Mouse (Mus musculus) neural tube, embryonic 13.5 days (tissue): ENCODE measurements around the gene Spef1. TPM values are rescaled to one million over a fixed set of nuclear protein-coding genes. Genes with fewer than 3 reads are reported as not detected.

ENCODE experiments used
- ATAC-seq: fragments of 200-750 bp; cut with Nextera tagmentation; 2 replicates; pipeline ENCODE4 v1.8.0; 2017; ENCODE audit warnings: low read depth, mild to moderate bottlenecking, moderate TSS enrichment, moderate library complexity
- H3K27ac ChIP-seq: fragments of 300-500 bp; sonication (generic); replicated peaks from 2 replicates; pipeline ENCODE4 v1.5.1; 2015; ENCODE audit warnings: moderate library complexity, mild to moderate bottlenecking, inconsistent platforms
- H3K27me3 ChIP-seq: fragments of 300-500 bp; sonication (generic); 2 replicates; pipeline ENCODE4 v1.6.1; 2015; ENCODE audit warnings: mild to moderate bottlenecking, inconsistent platforms
- H3K36me3 ChIP-seq: fragments of 300-500 bp; sonication (generic); 2 replicates; pipeline ENCODE4 v1.6.1; 2015; ENCODE audit warnings: mild to moderate bottlenecking, inconsistent platforms
- H3K4me1 ChIP-seq: fragments of 300-500 bp; sonication (generic); replicated peaks from 2 replicates; pipeline ENCODE4 v1.6.1; 2015; ENCODE audit warnings: inconsistent platforms
- H3K4me2 ChIP-seq: fragments of 300-500 bp; sonication (generic); 2 replicates; pipeline ENCODE4 v1.6.1; 2015; ENCODE audit warnings: inconsistent platforms, mild to moderate bottlenecking, moderate library complexity
- H3K4me3 ChIP-seq: fragments of 300-500 bp; sonication (generic); 2 replicates; pipeline ENCODE4 v1.5.1; 2015; ENCODE audit warnings: mild to moderate bottlenecking, inconsistent platforms
- H3K9ac ChIP-seq: fragments of 300-500 bp; sonication (generic); 2 replicates; pipeline ENCODE4 v1.6.1; 2015; ENCODE audit warnings: moderate library complexity, mild to moderate bottlenecking, inconsistent platforms
- H3K9me3 ChIP-seq: fragments of 300-500 bp; sonication (generic); 2 replicates; pipeline ENCODE4 v1.6.1; 2016; ENCODE audit warnings: inconsistent platforms
- WGBS: fragments of 180-500 bp; shearing (Covaris S2); methylation state at CpG from one replicate; pipeline ENCODE4 v1.1.7; 2015; 5-methylcytosine and 5-hydroxymethylcytosine counted together
- polyA plus RNA-seq: library from polyadenylated mRNA; unstranded; fragments of >200 nt; fragmentation: Nextera tagmentation; extraction: Ambion mirVana; gene quantifications from 2 replicates; pipeline ENCODE4 v1.2.1, GENCODE M21; 2015

Gene Spef1
- polyA plus RNA-seq, 1 experiment from 2014 or later = 7.9 TPM

DNA sequence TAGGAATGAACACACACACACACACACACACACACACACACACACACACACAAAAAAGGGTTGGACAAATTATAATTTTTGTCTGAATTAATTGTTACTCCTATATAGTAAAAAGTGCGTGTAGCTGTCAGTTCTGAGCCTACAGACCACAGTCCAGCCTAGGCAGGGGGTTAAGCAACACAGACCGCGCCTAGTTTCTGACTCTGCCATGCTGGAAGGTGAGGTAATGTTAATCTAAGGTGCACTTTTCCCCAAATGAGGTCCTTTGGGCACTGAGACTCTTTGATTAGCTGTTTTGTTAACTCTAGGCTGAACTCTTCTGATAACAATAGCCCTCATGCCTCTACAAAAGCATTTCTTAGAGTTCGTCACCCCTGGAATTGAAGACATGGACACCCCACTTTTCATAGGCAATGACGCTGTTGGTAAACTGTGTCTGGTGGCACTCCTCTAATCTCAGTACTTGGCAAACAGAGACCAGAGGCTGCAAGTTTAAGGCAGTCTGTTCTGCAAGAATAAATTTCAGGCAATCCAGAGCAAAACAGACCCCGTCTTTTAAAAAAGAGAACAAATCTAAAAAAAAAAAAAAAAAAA lies 16.8 kb upstream of the Spef1 start:
- no peak overlapping the region for H3K27ac ChIP-seq
- WGBS = 91% methylated on average over 6 of the region's 6 CpGs
- ATAC-seq = no peak
- H3K9me3 ChIP-seq = no peaks in the 10 kb centered on the region
- H3K27me3 ChIP-seq = no peaks in the 10 kb centered on the region
- peaks cover 4% of the 10 kb centered on the region; the same call in 1 of the 2 replicates for H3K36me3 ChIP-seq
- no peak overlapping the region for H3K4me3 ChIP-seq
- H3K9ac ChIP-seq = no peak overlapping the region
- H3K4me2 ChIP-seq = no peak overlapping the region
- H3K4me1 ChIP-seq = 0 out of 2 replicates have a peak, but pooled peaks cover 7% of the 10 kb centered on the region

DNA sequence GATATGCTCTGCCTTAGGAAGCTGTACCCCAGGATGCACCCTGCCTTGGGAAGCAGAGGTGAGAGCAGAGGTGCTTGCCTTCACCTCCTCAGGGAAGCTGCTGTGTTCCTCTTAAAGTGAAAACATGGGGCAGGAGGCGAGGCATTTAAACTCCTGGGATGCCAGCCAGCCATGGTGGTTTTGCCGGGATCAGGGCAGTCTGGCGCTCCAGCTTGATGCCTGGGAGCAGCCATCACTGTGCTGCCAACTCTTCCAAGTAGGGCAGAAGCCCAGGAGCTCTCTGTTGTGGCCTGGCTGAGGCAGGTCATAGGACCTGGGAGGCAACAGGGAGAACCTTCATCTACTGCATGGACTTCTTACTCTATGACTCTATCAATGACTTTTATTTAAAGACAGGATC lies 14.2 kb upstream of the Spef1 start:
- Histone ChIP-seq H3K4me2 (no peak overlapping the region), H3K4me1 (0 out of 2 replicates have a peak, but pooled peaks cover 7% of the 10 kb centered on the region), H3K4me3 (no peak overlapping the region), H3K36me3 (peaks cover 21% of the 10 kb centered on the region; the same call in 1 of the 2 replicates), H3K27ac (no peak overlapping the region), H3K9me3 (no peaks in the 10 kb centered on the region), H3K9ac (no peak overlapping the region), H3K27me3 (no peaks in the 10 kb centered on the region)
- WGBS = 89% methylated on average over 3 of the region's 3 CpGs
- no peak for ATAC-seq

DNA sequence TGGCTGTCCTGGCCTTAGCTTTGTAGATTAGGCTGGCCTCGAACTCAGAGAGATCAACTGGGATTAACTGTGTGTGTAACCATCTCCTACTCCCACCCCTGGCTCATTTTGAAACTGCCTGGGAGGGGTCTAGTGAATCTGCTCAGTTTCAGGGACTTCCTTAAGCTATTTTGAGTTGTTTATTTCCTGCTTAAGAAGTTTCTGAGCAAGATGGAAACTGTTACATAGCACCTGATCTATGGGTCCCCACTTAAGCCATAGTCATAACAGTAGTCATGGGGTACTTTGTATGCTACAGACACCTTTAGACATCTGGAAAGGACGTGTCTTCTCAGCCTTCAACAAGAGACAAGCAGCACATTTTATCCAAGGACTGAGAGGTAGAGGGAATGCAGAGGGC lies 13.6 kb upstream of the Spef1 start:
- Histone ChIP-seq H3K4me3 (no peak overlapping the region), H3K4me1 (0 out of 2 replicates have a peak, but pooled peaks cover 7% of the 10 kb centered on the region), H3K27ac (no peak overlapping the region), H3K4me2 (no peak overlapping the region), H3K9ac (no peak overlapping the region), H3K36me3 (peaks cover 21% of the 10 kb centered on the region; the same call in 1 of the 2 replicates), H3K27me3 (no peaks in the 10 kb centered on the region), H3K9me3 (no peaks in the 10 kb centered on the region)
- 90% methylated on average over 2 of the region's 2 CpGs for WGBS
- no peak for ATAC-seq

DNA sequence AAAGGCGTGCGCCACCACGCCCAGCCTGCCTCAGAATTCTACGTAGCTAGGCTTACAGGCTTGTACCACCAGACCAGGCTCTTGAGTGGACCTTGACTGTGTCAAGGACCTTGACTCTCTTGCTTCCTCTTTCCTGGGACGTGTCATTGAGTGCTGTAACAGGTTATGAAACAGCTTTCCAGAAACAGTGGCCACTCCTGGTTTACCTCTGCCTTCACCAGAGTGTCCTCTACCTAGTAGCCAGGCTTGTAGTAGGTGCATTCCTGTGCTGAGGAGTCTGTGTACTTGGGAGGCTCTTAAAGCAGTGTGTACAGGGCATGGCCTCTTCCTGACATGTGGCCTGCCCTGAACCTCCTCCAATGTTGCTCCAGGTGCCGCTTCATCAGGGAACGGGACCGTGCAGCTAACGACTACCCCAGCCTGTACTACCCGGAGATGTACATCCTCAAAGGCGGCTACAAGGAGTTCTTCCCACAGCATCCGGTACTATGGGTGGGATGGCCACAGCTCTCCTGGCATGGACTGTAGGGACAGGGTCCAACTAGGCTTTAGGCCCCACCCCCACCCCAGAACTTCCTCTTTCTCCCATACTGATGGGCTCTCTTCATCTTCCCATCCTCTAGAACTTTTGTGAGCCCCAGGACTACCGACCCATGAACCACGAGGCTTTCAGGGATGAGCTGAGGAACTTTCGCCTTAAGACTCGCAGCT lies 9.7 kb upstream of the Spef1 start:
- H3K27ac ChIP-seq = no peak overlapping the region
- no peak overlapping the region for H3K9ac ChIP-seq
- H3K4me1 ChIP-seq = peaks cover 2% of the 10 kb centered on the region
- H3K4me3 ChIP-seq = no peak overlapping the region
- no peaks in the 10 kb centered on the region for H3K27me3 ChIP-seq
- H3K36me3 ChIP-seq = peaks cover 55% of the 10 kb centered on the region
- H3K9me3 ChIP-seq = no peaks in the 10 kb centered on the region
- ATAC-seq = no peak
- WGBS = 92% methylated on average over 16 of the region's 16 CpGs
- H3K4me2 ChIP-seq = no peak overlapping the region

DNA sequence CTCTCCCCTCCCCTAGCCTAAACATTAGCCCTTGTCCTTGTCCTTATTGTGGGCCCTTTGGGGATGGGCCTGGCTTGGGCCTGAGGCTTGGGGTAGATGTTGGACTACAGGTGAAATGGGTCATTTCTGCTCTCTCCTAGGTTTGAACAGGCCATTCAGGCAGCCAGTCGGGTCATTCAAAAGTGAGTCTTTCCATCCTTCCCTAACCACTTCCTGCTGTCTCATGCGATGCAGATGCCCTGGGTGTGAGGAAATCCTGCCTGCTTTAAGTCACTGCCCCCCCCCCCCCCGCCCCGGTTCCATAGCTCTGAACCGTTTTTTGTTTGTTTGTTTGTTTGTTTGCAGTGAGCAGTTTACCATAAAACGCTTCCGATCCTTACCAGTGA lies 3.9 kb upstream of the Spef1 start:
- no peaks in the 10 kb centered on the region for H3K27me3 ChIP-seq
- peaks cover 34% of the 10 kb centered on the region for H3K36me3 ChIP-seq
- peak overlapping the region; percentile 84 for H3K27ac ChIP-seq
- H3K9me3 ChIP-seq = no peaks in the 10 kb centered on the region
- H3K4me2 ChIP-seq = no peak overlapping the region
- peaks cover 47% of the 10 kb centered on the region for H3K4me1 ChIP-seq
- peak overlapping the region; percentile 45 for H3K9ac ChIP-seq
- no peak overlapping the region for H3K4me3 ChIP-seq
- no peak for ATAC-seq
- 68% methylated on average over 7 of the region's 7 CpGs for WGBS

DNA sequence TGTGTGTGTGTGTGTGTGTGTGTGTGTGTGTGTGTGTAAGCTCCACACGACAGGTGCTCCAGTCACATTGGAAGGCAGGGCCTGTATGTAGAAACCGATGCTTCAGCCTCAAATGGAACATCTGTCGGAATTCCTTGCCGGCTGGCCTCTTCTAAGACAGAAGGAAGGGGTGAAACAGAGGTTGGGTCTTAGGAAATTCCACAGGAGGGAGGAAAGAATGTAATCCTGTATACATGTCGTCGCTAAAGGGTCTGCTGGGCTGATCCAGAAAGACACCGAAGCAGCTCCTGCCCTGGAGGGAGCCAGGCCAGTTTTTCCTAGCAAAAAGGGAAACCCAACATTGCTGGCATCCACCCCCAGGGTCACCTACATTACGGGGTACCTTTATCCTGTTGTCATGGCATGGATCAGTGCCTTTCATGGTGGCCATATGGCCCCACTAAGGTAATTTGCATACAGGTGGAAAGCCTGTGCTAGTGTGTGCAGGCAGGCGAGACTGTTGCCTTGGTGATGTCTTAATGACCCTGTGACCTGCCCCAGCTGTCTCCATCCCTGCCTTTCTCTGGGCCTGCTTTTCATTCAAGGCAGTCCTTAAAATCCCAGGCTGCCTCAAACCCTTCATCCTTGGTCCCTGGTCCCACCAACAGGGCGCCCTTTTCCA lies 3.4 kb upstream of the Spef1 start:
- Histone ChIP-seq H3K4me3 (no peak overlapping the region), H3K9me3 (no peaks in the 10 kb centered on the region), H3K9ac (peak overlapping the region; percentile 45), H3K4me1 (peaks cover 49% of the 10 kb centered on the region), H3K4me2 (peak overlapping the region; percentile 24), H3K27ac (peak overlapping the region; percentile 84), H3K27me3 (no peaks in the 10 kb centered on the region), H3K36me3 (peaks cover 32% of the 10 kb centered on the region)
- peak; percentile 51 for ATAC-seq
- 22% methylated on average over 10 of the region's 10 CpGs for WGBS

DNA sequence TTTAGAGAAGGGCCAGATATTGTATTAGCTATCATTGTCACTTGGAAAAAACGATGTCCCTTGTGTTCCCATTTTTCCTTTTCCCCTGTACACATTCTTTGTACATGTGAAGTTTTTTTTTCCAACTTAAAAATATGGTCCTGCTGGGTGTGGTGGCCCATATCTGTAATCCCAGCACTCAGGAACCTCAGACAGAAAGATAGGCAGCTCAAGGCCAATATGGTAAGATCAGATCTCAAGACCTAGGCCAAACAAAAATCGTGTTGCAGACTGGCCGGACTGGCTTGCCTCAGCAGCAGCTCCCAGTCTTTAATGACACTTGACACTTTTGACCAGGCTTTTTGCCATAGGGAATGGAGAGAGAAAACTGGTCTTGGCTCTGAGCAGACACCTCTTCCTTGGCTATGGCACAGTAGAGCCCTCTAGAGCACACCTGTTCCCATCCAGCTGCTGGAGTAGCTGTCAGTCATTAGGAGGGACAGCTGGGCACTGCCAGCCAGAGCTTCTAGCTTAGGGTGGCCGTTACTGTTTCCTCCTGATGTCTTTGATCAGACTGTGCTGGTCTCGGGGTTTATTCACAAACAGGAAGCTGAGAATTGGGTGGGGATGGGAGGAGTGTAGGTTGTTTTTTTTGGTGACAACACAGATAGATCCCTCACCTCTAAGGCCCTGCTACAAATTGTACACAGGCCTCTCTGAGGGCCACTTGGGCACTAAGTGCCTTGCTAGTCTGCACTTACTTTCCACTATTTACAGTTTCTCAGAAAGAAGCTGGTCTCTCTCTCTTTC lies 2.6 kb upstream of the Spef1 start:
- ATAC-seq = no peak
- peak overlapping the region; percentile 24 for H3K4me2 ChIP-seq
- H3K36me3 ChIP-seq = peaks cover 24% of the 10 kb centered on the region
- H3K27me3 ChIP-seq = no peaks in the 10 kb centered on the region
- no peaks in the 10 kb centered on the region for H3K9me3 ChIP-seq
- WGBS = 39% methylated on average over 5 of the region's 5 CpGs
- H3K9ac ChIP-seq = peak overlapping the region; percentile 45; the same call in 1 of the 2 replicates
- peaks cover 49% of the 10 kb centered on the region for H3K4me1 ChIP-seq
- H3K4me3 ChIP-seq = no peak overlapping the region
- H3K27ac ChIP-seq = peak overlapping the region; percentile 84

DNA sequence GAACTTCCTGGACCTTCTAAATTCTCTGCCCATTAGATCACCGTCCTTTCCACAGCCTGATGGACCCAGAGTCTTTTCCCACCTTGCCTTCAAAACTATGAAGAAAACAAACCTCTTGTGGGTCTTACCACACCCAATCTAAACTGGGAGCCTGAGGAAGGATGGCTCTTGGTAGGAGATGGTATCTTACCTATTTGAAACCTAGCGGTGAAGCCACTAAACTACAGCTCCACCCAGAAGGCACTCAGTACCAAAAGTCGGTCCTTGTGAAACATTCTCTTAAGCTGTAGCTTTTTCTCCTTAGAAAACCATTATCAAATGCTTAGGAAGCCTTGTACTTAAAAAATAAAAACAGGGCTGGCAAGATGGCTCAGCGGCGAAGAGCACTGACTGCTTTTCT lies 1.2 kb upstream of the Spef1 start:
- Histone ChIP-seq H3K36me3 (peaks cover 10% of the 10 kb centered on the region), H3K9ac (no peak overlapping the region), H3K27ac (no peak overlapping the region), H3K4me2 (peak overlapping the region; percentile 73), H3K27me3 (no peaks in the 10 kb centered on the region), H3K4me3 (no peak overlapping the region; the same call in 1 of the 2 replicates), H3K4me1 (peaks cover 49% of the 10 kb centered on the region), H3K9me3 (no peaks in the 10 kb centered on the region)
- no peak for ATAC-seq
- 96% methylated on average over 5 of the region's 5 CpGs for WGBS

DNA sequence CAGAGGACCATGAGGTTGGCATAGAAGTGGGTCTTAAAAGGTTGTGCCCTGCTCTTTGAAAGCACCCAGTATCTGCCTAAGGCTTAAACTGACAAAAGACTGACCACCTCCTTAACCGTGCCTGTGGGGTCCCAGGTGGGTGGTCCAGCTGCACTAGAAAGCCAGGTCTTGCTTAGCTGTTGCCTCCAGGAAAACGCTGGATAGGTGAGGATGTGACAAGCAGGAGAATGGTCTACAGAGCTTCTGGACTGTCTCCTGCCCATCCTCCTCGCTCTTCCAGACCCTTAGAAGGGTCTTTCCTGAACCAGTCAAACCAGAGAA lies 480 bp upstream of the Spef1 start:
- Histone ChIP-seq H3K9ac (peak overlapping the region; percentile 79), H3K27me3 (no peaks in the 10 kb centered on the region), H3K4me2 (peak overlapping the region; percentile 73), H3K36me3 (peaks cover 2% of the 10 kb centered on the region; the same call in 1 of the 2 replicates), H3K27ac (peak overlapping the region; percentile 86), H3K4me1 (peaks cover 49% of the 10 kb centered on the region), H3K4me3 (peak overlapping the region; percentile 71), H3K9me3 (no peaks in the 10 kb centered on the region)
- ATAC-seq = no peak
- 27% methylated on average over 3 of the region's 3 CpGs for WGBS

DNA sequence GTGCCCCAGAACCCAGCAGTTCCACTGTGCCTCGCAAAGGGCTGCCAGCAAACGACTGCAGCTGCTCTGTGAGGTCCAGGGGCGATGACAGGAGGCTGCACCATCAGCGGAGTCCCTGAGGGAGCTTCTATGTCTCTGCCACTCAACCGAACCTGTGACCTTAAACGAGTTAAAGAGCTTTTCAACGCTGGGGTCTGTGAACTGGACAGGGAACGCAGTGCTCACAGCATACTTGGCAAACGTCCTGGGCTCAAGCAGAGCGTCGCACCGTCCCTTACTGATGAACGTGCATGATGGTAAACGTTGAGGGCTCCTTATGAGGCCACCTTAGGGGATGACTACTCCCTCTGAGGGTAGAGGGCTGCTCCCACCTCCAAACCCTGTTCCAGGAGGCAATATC lies 739 bp downstream of the Spef1 start:
- Histone ChIP-seq H3K4me3 (peak overlapping the region; percentile 71), H3K27me3 (no peaks in the 10 kb centered on the region), H3K4me2 (peak overlapping the region; percentile 73), H3K4me1 (peaks cover 43% of the 10 kb centered on the region), H3K27ac (peak overlapping the region; percentile 86), H3K9me3 (no peaks in the 10 kb centered on the region), H3K36me3 (no peaks in the 10 kb centered on the region), H3K9ac (peak overlapping the region; percentile 79)
- ATAC-seq = 0 out of 2 replicates have a peak, but pooled peaks have one; percentile 1
- WGBS = under 1% methylated on average over 14 of the region's 14 CpGs

DNA sequence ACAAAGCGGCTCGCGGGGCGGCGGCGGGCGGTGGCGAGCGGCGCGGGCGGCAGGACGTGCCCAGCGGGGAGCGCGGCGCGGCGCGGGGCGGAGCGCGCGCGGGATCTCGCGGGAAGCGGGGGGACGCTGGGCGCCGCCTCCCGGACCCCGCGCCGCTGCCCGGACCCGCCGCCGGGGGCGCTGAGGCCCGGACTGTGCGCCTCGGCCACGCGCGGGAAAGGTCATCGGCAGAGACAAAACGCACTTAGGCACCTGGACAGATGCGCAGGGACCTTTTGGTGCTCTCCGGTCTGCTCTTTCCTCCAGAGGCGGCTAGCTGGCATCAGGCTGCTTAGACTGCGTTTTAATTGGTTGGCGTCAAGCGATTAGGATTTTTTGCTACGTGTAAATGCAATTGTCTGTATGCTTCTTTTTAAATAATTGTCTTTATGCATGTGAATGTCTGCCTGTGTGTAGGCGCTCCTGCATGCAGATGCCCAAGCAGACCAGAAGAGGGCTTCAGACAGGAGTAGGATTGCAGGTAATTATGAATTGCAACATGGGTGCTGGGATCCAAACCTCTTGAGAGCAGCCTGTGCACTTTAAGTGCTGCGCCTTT lies 7.0 kb downstream of the Spef1 start, which contains the start of gene Cenpb:
TSS of gene Cenpb (minus strand) at position 78 of the 598 bp plus-strand sequence.
- peak within 1 kb of the TSS; percentile 96 for H3K27ac ChIP-seq
- ATAC-seq = peak; percentile 83
- 3% methylated on average over 47 of the region's 57 CpGs for WGBS
- peak within 1 kb of the TSS; percentile 87 for H3K4me2 ChIP-seq
- H3K9ac ChIP-seq = peak within 1 kb of the TSS; percentile 92
- H3K9me3 ChIP-seq = no peaks in the 10 kb centered on the region
- H3K27me3 ChIP-seq = no peaks in the 10 kb centered on the region
- peak within 1 kb of the TSS; percentile 93 for H3K4me3 ChIP-seq
- H3K4me1 ChIP-seq = peaks cover 41% of the 10 kb centered on the region
- H3K36me3 ChIP-seq = peaks cover 8% of the 10 kb centered on the region
